Mouse (Mus musculus) left cerebral cortex, postnatal 10 days (tissue): Measurements from ENCODE around the gene Mpzl2. TPM values are rescaled to one million over a fixed set of nuclear protein-coding genes. Genes with fewer than 3 reads are reported as not detected.
"Not testable (repeated sequence)": the region's sequence is repeated elsewhere in the genome, so short reads cannot be mapped to it uniquely, and the experiment has no call there.

Source experiments
- DNase-seq, 2 experiments: peaks; one replicate each; pipeline ENCODE4 v3.0.0; 2021 to 2022; ENCODE audit warnings: low spot score in 2 of 2, mixed read lengths in 1 of 2; ENCODE audit errors: extremely low spot score in 1 of 2
- intact Hi-C: fragments of 180-260 bp; cut with DNase I; formaldehyde crosslinking; loops from one replicate; pipeline ENCODE4 v1.15.1; 2025
- total RNA-seq, 2 experiments: library from RNA; stranded (reverse); gene quantifications; 2 replicates each; pipeline ENCODE4 v1.2.3; 2021

Mpzl2 gene
- total RNA-seq, 2 experiments from 2014 or later = 0.95 to 1.4 TPM

DNA sequence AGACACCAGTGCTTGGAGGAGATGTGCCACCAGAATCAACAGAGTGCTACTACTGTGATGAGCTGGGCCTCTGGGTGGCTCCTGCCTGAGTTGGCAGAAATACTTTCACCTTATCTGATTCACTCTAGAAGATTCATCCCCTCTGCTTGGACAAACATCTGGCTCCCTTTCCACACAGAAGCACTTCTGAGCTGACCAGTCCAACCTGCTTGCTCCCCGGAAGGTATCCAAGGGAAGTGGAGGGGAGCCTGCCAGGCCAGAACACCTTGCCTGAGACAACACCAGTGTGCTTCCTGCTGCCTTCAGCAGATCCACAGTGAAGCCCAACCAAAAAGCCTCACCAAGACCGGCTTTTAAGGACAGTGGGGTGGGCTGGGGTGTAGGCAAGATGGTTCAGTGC lies 15.4 kb upstream of the Mpzl2 start:
- DNase-seq = no peak
- intact Hi-C loops = loop anchor here (5.0 kb wide), 2 partner anchors 108 to 123 kb away; no protein-coding TSS in a partner anchor

DNA sequence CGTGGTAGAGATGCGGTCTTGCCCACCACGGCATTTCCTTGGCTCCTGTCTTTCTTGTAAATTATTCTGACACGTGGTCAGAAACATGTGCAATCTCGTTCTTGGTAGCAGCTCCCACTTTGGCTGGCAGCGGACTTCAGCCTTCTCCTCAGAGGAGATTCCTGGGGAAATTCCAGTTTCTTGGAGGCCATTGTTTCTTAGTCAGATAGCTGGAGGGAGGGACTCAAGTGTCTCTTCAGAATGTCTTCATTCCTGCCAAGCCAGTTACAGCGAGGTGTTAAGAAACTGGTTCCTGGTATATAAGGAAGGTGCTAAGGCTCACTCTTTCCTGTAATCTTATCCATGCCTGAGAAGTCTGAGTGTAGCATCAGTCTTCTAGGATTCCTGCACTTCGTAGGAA lies 12.2 kb upstream of the Mpzl2 start:
- DNase-seq = no peak
- intact Hi-C loops = no loop called here

DNA sequence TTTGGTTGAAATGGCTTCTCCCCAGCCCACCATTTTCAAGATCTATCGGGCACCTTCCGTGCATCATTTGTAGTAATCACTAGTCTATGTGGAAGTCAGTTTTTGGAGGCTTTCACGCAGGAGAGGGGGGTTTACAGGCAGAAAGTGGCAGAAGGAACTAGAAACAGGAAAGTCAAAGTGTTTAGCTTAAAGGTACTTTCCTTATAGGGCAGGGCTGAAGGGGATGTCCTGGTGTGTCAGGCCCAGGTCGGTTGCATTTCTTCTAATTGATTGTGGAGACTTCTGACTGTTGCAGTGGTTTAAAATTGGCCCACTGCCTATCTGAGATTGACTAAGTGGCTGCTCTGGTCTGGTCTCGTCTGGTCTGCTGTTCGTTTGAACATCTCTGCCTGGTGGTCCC lies 9.3 kb upstream of the Mpzl2 start:
- intact Hi-C loops = no loop called here
- DNase-seq = no peak

DNA sequence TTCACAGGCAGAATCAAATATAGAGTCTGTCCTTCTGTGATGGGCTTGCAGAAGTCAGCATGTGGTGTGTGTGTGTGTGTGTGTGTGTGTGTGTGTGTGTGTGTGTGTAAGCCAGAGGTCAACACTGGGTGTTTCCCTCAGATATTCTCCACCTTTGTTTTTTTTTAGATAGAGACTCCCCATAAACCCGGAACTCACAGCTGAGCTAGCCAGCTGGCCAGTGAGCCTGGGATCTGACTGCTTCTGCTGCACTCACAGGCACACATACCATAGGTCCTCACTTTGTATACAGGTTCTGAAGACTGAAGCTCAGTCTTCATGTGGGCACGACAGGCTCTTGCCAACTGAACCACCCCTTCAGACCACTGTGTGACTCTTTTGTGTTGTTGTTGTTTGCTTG lies 7.3 kb upstream of the Mpzl2 start:
- no peak for DNase-seq
- intact Hi-C loops = no loop called here

DNA sequence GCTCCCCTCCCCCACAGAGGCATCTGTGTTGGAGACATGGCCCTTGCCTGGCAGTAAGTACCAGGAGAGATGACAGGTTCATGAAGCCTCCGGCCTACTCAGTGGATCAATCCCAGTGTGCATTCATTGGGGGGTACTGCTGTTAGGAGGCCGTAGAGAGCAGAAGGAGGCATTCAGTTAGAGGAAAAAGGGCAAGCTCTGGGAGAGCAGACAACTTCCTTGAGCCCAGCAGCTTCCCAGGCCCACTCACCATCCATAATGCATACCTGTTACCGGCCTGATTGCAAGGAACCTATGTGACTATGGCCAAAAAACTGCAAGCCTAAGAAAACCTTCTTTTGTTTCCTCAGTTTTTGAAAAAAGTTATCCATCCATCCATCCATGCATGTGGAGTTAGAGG lies 5.1 kb upstream of the Mpzl2 start:
- DNase-seq = no peak
- intact Hi-C loops = loop anchor here (1.0 kb wide), 1 partner anchor 35 kb away; no protein-coding TSS in a partner anchor

DNA sequence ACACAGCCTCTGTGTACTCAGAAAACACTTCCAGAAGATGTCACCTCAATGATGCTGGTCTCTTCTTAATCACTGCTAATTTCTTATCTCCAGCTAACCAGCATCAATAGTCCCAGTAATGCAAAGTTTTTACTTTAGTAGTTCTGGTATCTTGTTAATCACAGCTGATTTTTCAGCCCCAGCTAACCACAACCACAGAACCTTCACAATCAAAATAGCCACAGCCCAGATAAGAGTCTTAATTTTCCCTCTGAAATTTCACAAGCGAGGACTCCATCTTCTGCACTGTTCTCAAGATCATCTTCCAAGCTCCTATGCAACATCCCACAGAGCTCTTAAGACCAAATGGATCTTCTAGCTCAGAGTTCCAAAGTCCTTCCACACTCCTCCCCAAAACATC lies 1.8 kb upstream of the Mpzl2 start:
- intact Hi-C loops, DNase-seq: not testable (repeated sequence)

DNA sequence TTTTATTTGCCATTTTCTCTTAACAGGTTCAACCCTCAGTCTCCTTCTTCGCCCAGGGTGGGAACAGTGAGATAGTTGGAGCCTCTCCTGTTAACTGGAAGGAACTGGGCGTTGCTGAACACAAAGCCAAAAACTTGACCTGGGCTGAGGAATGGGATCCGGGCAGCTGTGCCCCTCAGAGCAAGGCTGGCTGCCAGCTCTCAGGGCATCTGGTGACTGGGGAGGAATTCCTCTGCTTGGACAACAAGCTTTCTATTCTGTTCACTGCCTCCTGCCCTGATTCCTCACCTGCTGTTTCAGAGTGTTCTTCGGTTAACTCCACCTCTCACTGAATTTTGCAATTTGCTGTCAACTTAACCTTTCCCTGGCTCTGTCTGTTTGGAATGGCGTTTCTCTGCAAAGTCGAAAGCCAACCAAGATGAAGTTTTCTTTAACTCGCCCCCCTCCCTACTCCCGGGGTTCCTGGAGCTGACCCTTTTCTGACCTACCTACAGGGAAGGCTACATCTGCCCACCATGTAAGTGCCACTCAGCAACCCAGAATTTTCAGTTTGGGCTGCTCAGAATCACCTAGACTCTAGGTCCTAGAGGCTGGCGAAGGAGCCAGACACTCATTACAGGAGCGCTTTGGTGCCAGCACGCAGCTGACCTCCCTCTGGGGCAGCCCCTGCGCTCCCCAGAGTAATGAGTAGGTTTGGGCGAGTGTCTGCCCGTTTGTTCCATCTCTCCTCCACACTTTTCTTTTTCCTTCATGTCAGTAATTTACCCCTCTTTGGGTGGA lies 657 bp downstream of the Mpzl2 start:
- DNase-seq = no peak
- intact Hi-C loops = no loop called here

DNA sequence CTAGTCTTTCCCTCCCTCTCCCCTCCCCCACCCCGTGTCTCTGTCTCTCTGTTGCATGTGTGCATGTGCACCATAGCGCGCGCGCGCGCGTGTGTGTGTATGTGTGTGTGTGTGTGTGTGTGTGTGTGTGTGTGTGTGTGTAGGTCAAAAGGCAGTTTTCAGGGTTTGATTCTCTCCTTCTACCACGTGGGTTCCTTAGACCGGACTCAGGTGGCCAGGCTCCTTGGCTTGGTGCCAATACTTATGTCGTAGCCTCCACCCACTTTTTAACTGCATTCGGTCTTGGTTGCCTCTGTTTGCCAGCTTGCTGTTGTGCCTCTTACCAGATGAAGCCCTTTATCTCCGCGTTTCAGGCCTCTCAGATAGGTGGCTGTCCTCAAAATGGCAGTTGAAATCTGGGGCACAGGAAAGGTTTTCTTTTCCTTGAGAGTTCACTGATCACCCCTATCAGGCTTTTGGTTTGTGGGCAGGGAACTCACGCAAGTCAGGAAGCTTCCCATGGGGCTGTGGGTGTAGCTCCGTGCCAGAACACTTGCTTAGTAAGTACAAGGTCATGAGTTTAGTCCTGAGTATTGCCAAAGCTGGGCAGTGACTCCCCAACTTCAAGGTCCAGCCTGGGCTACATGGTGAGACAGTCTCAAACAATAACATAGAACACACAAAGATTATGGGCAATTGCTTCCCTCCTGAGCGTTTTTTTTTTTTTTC lies 1.7 kb downstream of the Mpzl2 start:
- intact Hi-C loops = no loop called here

DNA sequence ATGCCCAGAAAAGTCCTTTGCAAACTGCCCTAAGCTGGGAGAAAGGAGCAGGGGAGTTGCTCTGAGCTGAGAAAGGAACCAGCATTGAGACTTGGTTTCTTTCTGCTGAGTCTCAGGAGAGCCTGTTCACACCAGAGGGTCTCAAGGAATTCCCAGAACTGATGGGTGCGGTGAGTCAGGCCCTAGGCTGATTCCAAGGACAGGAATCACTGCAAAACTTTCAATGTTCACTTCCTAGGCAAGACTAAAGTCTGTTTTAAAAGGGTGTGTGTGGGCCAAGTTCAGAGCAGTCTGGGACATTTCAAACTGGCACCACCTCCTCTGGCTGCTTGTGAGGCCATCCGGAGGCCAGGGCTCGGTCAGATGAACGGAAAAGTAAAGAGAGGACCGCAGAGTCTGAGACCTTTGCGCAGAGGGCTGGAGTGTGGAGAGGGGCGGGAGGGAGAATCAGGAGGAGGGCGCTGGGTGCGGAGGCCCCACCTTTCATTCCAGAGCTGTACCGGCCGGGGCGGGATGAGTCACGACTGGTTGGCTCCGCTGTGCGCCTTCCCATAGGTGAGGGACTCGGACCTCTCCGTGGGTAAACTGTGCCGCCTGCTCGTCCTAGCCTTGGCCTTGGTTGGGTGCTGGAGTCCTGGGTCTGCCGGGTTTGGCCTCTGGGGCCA lies 2.6 kb downstream of the Mpzl2 start:
- intact Hi-C loops = no loop called here
- peak in 1 of 2 experiments; percentile 49 for DNase-seq

More for the DNA sequence above, 1.7 kb downstream of the Mpzl2 start:
- DNase-seq = no peak

DNA sequence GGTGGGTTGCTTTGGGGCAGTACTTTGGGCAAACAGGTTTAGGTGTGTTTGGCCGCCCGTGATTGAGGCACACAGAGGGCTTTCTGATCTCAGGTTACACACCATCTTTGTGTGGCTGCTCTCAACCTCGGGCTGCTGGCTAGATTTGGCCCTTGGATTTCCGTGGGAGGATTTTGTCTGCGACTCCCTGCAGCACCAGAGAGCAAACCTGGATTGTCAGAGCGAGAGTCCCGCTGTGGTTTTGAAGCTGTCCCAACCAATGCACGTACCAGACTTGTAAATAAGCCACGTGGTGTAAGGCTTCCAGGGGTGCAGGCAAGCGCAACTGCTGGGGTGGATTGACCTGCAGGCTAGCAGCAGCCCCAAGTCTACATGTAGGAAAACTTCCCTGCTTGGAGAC lies 3.3 kb downstream of the Mpzl2 start:
- intact Hi-C loops = no loop called here
- DNase-seq = peak in 1 of 2 experiments; percentile 33

DNA sequence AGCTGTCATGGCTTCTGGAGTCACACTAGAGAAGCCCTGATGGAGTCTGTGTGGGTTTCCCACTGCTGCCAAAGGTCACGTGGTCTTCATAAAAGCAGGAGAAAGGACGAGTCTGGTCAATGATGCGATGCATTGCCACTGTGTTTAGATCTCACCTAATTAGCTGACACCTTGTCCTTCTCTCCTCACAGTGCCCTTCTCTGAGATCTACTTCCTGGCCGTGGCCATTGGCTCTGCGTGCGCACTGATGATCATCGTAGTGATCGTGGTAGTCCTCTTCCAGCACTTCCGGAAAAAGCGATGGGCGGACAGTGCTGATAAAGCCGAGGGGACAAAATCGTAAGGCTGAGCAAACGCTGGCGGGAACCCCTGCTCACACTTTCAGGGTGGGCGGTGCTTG lies 7.4 kb downstream of the Mpzl2 start:
- intact Hi-C loops = loop anchor here (5.0 kb wide), 1 partner anchor 80 kb away; the partner anchor contains the start of gene Ube4a
- DNase-seq = no peak

DNA sequence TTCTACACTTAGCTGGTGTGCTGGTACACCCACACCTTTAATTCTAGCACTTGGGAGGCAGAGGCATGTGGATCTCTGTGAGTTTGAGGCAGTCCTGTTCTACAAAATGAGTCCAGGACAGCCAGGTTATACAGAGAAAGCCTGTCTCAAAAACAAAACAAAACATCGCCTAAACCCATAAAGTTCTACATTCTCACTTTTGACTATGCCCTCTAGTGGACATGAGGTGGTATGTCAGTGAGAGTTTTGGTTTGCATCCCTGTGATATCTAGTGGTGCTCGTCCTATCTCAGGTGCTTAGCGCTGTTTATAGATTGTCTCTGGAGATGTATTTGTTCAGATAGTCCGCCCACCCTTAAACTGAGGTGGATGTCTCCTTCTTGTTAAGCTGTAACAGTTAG lies 8.9 kb downstream of the Mpzl2 start:
- DNase-seq = peak in 1 of 2 experiments; percentile 13
- intact Hi-C loops = loop anchor here (5.0 kb wide), 1 partner anchor 81 kb away; the partner anchor contains the start of gene Ube4a

DNA sequence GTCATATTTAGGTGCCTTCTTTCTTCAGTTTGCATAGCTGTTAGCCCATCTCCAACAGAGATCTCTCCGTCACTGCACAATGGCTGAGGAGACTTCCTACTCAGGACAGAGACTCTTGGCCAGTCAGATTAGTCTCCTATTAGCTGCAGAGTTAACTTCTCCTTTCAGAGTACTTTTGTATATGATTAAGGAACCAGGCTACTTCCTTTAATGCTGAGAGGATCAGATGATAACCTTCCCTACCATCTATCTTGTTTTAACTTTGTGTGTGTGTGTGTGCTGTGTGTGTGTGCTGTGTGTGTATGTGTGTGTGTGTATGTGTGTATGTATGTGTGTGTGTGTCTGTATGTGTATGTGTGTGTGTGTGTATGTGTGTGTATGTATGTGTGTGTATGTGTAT lies 10.1 kb downstream of the Mpzl2 start:
- intact Hi-C loops = loop anchor here (5.0 kb wide), 1 partner anchor 82 kb away; the partner anchor contains the start of gene Ube4a
- DNase-seq = no peak

DNA sequence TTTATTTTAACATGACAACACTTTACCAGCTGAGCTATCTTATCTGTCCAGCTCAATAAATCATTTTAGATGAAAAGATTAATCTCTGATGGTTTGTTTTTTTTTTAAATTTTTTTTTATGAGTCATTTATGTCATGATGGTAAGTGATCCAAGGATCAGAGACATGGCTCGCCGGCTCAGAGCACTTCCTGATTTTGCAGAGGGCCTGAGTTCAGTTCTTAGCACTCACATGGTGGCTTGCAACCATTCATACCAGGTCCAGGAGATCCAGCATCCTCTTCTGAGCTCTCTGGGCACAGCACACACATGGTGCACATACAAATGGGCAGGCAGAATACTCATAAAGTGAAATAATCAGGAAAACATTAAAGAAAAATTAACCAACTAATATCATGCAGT lies 10.7 kb downstream of the Mpzl2 start:
- DNase-seq = no peak
- intact Hi-C loops = no loop called here

DNA sequence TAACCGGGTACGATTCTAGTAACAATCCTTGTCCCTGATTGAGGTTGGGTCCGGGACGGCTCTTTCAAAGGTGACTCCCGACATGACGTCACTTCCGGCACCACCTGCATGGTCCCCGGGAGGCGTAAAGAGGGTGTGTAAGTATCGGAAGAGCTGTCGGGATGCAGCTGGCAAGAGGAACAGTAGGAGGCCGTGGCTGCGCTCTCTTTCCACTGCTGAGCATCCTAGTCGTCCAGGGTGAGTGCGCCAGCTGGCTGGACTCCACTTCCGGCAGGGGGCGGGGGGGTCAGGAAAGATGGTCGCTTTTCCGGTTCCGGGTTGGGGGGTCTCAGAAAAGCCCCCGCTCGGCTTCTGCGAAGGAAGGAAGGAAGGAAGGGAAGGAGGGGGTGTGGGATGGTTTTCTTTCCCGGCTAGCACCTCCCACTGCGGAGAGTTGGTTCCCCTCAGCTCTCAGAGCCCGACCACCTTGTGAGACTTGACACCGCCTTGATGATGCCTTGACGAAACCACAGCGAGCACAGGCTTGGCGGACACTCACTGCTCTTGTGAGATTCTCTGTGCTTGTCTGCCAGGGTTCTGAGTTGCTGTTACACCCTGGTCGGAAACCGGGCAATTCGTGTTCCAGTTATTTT lies 15.6 kb downstream of the Mpzl2 start, which contains the start of gene Mpzl3:
Mpzl3 (plus strand) TSS at position 105 of the 632 bp plus-strand sequence.
- DNase-seq = peak; percentile 83 to 94
- intact Hi-C loops = no loop called here

DNA sequence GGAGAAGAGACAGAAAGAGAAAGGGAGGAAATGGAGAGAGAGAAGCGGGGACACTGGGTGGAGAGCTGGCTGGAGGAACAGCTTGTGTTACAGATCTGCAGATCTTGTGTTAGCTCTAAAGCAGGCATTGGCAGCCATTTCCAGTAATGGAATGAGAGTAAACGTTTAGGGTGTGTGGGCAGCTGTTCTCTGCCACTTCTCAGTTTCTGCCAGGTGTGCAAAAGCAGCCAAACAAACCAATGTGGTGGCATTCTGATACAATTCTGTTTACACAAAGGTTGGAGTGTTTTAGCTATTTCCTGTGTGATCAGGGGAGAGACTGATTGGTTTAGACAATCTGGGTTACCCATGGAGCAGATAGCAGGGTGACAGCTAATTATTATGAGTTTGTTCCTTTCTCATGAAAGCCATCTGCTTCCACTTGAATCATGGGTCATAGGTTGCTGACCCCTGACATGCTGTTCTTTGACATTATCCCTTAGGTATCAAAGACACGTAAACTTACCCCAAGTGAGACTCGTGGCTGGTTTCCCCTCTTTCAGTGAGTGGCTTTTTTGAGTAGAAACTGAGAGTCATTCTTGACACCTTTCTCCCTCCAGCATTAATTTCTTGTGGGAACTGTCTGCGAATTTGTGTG lies 18.8 kb downstream of the Mpzl2 start:
- DNase-seq = no peak
- intact Hi-C loops = no loop called here

DNA sequence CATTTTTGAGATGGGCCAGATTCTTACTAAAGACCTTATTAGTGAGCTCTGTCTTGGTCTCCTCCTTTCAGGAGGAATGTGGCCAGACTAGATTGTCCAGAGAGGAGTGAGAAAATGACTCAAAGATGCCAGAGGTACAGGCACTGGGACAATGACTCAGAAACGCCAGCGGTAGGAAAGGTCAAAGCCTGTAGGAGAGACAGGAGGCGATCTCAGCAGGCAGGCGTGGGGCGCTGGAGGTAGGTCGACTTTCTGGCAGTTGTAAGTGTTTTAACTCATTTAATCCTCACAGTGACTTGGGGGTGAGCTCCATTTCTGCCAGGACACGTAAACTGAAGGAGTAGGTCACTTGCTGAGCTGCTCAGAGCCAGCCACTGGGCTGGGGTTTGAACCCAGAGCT lies 20.6 kb downstream of the Mpzl2 start:
- intact Hi-C loops = no loop called here
- no peak for DNase-seq

DNA sequence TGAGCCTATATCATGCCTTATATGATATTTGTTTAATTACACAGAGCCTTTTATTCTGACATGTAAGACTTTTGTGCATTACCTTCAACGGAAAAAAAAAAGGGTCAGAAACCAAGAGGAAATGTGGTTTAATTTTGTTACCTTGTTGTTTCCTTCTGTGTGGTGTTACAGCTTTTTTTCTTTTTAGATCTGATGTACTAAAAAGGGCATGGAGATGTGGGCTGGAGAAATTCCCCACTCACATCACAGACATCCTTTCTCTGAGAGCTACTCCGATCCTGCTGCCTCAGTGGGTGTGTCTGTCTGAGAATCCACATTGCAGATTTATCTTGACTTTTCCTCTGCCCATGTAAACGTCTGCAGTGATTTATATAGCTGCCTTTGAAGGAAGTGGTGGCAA lies 23.1 kb downstream of the Mpzl2 start:
- DNase-seq = no peak
- intact Hi-C loops = no loop called here

DNA sequence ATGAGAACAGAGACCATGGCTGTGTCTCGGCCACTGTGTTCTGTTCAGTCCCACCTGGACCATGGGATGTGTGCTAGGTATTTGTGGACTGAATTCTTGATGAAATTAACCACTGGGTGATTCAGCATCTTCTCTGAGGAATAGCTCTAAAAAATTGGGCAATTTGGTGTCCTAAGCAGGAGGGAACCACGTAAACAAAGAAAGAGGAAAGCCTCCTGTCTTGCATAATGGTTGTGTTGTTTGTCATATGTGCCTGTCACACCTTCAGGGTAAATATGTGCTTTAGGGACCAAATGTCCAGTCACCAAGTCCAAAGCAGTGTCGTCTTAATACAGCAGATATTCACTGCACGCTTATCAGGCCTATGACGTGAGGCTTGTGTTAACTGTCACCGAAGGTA lies 24.8 kb downstream of the Mpzl2 start:
- intact Hi-C loops = no loop called here
- DNase-seq = no peak
